Mouse (Mus musculus) T-helper 17 cell (primary cell): ENCODE results near the gene Adgrl4.

Experiments used
- in situ Hi-C, 2 experiments: fragments of 300-600 bp; cut with MboI, MseI; formaldehyde crosslinking; loops; 1 replicate in 1 of 2; 2 replicates in 1 of 2; pipeline ENCODE4 v1.15.1; 2025; ENCODE audit warnings: high pct_unique_total_duplicates in 2 of 2

Gene Adgrl4

GRCm38 (mm10) chr3:151488853-151489252 lies 51.2 kb downstream of the Adgrl4 start:
- in situ Hi-C loops, result no loop called here

GRCm38 (mm10) chr3:151505606-151506005 lies 67.9 kb downstream of the Adgrl4 start:
- in situ Hi-C loops, result no loop called here

GRCm38 (mm10) chr3:151511184-151511583 lies 73.5 kb downstream of the Adgrl4 start:
- in situ Hi-C loops, result loop anchor here in 1 of 2 experiments (10.0 kb wide), 1 partner anchor 414 kb away; no protein-coding TSS in a partner anchor

- in situ Hi-C loops, result no loop called here
Observed at GRCm38 (mm10) chr3:151547182-151547581, 109.5 kb downstream of the Adgrl4 start.

GRCm38 (mm10) chr3:151551002-151551401 lies 113.3 kb downstream of the Adgrl4 start:
- in situ Hi-C loops, result no loop called here

GRCm38 (mm10) chr3:151556635-151557034 lies 118.9 kb downstream of the Adgrl4 start:
- in situ Hi-C loops, result no loop called here

- in situ Hi-C loops, result no loop called here
Observed at GRCm38 (mm10) chr3:151557125-151557524, 119.4 kb downstream of the Adgrl4 start.

GRCm38 (mm10) chr3:151557607-151558006 lies 119.9 kb downstream of the Adgrl4 start:
- in situ Hi-C loops, result no loop called here

GRCm38 (mm10) chr3:151558374-151558773 lies 120.7 kb downstream of the Adgrl4 start:
- in situ Hi-C loops, result no loop called here

- in situ Hi-C loops, result no loop called here
Observed at GRCm38 (mm10) chr3:151565664-151566621, 128.3 kb downstream of the Adgrl4 start.

- in situ Hi-C loops, result no loop called here
Observed at GRCm38 (mm10) chr3:151566629-151567028, 128.9 kb downstream of the Adgrl4 start.

- in situ Hi-C loops, result no loop called here
Observed at GRCm38 (mm10) chr3:151567541-151567940, 129.9 kb downstream of the Adgrl4 start.

- in situ Hi-C loops, result loop anchor here in 1 of 2 experiments (5.0 kb wide), 1 partner anchor 205 kb away; no protein-coding TSS in a partner anchor
Observed at GRCm38 (mm10) chr3:151572089-151572488, 134.4 kb downstream of the Adgrl4 start.

- in situ Hi-C loops, result no loop called here
Observed at GRCm38 (mm10) chr3:151575292-151575691, 137.6 kb downstream of the Adgrl4 start.

- in situ Hi-C loops, result no loop called here
Observed at GRCm38 (mm10) chr3:151576155-151576554, 138.5 kb downstream of the Adgrl4 start.

GRCm38 (mm10) chr3:151591904-151592303 lies 154.2 kb downstream of the Adgrl4 start:
- in situ Hi-C loops, result no loop called here
